Mouse (Mus musculus) ZHBTc4 (cell line): Measurements from ENCODE around the gene Lingo3.

ENCODE experiments used
- DNase-seq: peaks from one replicate; pipeline ENCODE4 v3.0.0-alpha.2; 2011; ENCODE audit warnings: low read depth, low spot score

Gene Lingo3

DNA sequence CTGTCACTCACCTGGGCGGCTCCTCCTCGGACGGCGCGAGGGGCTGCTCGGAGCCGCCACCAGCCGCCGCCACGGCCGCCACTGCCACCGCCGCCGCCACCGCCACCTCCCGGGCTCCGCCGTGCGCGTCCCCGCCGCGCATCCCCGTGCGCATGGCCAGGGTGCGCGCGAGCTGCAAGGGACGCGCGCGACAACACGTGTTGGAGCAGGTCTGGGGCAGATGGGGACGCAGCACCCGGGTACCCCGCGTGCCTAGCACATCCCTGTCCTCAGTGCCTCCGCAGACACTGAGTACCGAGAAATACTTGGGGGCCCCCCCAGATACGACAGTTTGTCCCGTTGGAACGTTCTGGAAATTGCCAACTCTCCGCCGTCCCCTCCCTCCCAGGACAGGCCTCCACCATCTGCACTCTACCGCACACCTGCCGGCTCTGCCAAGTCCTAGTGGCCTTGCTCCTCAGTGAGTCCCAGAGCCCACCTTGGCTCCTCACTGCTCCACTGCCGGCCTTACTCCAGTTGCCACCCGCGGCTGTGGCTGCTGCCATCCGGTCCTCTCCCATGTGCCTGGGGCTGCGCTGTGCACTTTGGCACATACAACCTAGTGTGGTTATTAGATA is at the start of gene Lingo3:
Lingo3 (minus strand) TSS at position 109 of the 617 bp plus-strand sequence.
- peak; percentile 66 for DNase-seq

GRCm38 (mm10) chr10:80887181-80887580 is 43.3 kb upstream of the Lingo3 start:
- DNase-seq, result no peak

DNA sequence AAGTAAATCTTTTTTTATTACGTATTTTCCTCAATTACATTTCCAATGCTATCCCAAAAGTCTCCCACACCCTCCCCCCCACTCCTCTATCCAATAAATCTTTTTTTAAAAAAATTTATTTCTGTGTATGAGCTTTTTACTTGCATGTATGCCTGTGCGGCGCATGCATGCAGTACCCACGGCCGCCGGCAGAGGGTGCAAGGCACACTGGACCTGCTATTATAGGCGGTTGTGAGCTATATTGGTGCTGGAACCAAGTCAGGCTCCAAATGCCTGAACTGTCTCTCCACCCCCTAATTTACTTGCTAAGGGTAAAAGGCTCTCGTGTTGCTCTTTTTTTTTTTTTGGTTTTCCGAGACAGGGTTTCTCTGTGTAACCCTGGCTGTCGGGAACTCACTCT is 37.5 kb upstream of the Lingo3 start:
- DNase-seq, result peak; percentile 90

DNA sequence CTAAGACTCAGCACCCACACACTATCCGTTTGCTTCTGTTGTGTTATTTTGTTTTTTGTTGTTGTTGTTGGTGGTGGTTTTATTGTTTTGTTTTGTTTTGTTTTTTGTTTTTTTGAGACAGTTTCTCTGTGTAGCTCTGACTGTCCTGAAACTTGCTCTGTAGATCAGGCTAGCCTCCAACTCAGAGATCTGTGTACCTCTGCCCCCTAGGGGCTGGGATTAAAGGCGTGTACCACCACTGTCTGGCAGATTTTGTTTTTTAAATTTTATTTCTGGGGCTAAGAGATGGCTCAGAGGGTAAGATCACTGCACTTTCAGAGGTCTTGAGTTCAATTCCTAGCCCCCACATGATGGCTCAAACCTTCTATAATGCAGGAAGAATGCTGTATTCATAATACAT is 37.1 kb upstream of the Lingo3 start:
- DNase-seq, result peak; percentile 50

DNA sequence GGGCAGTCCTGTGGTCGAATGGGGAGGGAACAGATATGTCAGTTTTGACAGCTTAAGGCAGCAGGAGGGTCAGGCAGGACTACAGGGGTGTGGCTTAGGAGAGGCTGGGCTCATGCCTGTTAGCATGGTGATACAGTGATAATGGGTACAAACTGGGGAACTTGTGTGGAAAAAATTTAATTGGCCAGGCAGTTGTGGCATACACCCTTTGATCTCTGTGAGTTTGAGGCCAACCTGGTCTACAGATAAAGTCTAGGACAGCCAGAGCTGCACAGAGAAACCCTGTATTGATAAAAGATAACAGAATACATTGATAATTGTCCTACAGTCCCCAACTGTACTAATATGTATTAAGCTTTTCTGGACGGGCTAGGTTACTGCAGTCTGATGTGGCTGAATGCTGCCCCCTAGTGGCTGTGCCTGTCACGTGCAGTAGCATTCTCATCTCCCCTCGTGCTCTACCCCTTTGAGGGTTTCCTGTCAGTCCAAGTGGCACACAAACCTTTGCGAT is 36.3 kb upstream of the Lingo3 start:
- peak; percentile 89 for DNase-seq

DNA sequence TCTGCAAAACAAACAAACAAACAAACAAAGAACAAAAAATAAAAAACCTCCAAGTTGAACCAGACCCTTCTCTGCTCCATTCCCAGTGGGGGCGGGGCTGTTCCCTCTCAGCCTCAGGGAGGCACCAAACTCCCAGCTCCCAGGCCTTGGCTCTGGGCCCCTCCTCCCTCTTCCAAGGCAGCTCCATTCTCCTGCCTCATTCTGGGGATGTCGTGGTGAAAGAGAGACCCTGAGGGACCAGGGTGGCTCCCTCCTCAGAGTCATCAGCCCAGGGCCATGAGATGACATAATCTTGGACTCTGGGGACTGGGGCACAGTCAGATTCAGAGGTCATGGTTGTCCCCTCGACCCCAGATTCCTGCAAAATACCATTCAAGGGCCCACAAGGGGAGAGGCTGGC is 32.8 kb upstream of the Lingo3 start:
- peak; percentile 61 for DNase-seq

DNA sequence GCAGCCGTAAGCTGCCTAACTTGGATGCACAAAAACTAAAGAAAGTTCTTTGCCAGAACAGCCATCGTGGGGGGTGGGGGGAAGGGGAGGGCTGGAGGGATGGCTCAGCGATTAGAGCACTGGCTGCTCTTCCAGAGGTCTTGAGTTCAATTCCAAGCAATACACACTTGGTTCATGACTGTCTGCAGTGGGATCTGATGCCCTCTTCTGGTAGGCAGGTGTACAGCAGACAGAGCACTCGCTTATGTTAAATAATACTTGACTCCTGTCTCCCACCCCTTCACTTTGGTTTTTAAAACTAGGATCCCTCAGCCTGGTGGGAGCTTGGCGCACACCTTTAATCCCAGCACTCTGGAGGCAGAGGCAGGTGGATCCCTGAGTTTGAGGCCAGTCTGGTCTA is 32.2 kb upstream of the Lingo3 start:
- peak; percentile 83 for DNase-seq

DNA sequence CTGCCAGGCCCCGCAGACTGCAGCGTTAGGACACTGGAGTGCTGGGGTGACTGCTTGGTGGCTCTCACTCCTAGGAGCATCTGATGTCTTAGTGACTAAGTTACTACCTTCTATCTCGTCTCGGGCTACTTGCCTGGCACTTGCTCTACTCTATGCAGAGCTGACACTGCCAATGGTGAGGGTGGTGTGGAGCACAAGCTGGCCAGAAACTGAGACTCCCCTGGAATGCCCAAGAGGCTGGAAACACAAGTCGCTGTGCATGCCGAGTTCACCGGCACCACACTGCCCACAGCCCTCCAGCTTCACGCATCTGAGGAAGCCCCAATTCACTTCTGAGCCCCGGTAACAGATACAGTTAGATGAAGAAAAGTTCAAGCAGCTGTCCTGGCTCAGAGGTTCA is 30.2 kb upstream of the Lingo3 start:
- no peak for DNase-seq

DNA sequence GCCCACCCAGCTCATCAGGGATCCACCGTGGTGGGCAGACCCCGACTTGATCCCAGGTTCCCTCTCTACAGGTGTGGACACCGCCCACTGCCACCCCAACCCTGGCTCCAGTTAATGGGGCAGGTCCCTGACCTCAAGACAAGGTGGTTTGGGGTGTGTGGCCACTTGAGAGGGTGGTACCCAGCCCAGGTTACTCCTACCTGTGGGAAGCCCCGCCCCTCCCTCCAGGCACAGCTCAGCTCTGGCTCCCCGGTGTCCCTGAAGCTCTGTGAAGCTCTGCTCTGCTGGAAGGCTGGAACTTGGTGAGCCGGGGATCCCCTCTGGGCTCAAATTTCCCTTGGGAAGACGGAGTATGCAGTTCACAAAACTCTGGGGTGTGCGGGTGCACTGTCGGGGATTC is 27.7 kb upstream of the Lingo3 start, which contains the start of gene Tmprss9:
Tmprss9 (plus strand) TSS at position 268 of the 400 bp plus-strand sequence.
- peak; percentile 25 for DNase-seq

DNA sequence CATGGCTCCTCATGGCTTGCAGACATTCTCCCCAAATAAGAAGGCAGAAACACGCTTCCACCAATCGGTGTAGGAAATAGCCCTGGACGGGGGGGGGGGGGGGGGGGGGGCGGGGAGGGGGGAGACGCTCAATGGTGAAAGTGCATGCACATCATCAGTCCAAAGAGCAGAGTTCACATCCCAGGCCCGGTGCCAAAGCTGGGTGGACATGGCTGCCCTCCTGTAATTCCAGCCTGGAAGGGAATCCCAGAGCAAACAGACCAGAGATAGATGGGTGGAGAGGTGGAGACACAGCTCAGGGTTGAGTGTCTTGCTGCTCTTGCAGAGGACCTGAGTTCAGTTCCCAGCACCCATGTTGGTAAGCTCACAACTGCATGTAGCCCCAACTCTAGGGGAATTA is 27.2 kb upstream of the Lingo3 start:
- DNase-seq, result no peak

DNA sequence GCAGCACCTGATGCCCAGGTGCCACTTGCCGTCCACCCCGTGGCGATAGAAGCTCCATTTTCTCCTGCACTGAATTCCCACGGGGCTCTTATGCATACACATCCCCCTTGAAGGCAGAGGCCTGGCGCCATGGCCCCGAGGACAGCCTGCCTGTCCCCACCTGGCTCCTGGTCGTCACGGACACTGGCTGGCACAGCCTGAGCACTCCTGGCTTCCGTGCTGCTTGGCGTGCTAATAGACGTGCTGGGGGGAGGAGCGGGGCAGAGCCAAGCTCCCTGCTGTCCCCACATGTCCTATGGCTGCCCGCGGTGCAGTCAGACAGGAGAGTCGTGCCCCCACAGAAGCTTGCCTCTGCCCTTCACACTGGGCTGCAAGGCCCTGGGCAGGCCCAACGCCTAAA is 20.6 kb upstream of the Lingo3 start:
- DNase-seq, result no peak

- DNase-seq, result no peak
Measured at GRCm38 (mm10) chr10:80862305-80862704, 18.5 kb upstream of the Lingo3 start.

- no peak for DNase-seq
Measured at GRCm38 (mm10) chr10:80858350-80858935, 14.6 kb upstream of the Lingo3 start.

DNA sequence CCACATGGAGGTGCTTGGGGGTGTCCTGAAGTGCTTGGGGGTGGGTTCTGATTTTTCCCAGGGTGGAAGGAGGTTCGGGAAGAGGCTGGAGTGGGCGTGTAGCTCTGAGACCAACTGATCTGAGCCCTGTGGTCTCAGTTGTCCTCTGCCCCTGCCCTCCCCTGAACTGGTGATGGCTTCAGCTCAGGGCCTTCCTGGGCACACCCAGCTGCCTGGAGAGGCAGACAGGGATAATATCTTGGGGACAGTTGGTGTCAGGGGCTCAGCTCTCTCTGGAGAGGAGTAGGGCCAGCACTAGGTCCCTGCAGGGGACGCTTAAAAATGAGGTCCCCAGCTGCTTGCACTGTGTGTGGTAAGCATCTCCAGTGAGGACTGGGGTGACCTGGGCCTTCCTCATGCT is 14.0 kb upstream of the Lingo3 start:
- DNase-seq, result no peak

- peak; percentile 75 for DNase-seq
Measured at GRCm38 (mm10) chr10:80857386-80857785, 13.5 kb upstream of the Lingo3 start.

DNA sequence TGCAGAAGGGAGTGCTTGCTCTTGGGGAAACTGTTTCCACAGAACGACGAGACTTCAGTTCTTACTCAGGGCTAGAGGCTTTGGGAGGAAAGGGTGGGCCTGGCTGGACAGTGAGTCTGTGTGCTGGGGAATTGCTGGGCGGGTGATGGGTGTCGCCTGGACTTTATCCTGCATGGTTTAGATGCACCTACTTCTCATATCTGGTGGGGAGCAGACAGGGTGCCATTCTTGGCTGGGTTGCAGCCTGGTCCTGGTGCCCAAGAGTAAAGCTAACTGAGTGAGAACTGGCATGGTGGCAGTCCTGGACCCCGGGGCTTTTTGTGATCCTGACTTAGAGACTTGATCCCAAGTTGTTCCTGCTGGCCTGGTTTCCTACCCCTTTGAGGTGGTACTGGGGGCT is 13.1 kb upstream of the Lingo3 start:
- DNase-seq, result no peak

- DNase-seq, result peak; percentile 44
Measured at GRCm38 (mm10) chr10:80856267-80856666, 12.4 kb upstream of the Lingo3 start.

DNA sequence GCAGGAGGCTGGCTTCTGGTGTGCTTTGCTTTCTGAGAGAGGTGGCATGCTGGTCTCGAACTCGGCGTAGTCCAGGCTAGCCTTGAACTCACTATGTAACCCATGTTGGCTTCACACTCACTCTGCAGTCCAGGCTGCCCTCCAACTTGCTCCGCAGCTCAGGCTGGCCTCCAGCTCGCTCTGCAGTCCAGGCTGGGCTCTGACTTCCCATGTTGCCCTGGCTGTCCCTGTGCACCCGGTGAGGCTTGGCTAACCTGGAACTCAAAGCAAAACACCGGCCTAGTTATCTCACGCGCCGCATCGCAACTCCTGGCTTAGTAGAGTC is 11.9 kb upstream of the Lingo3 start:
- DNase-seq, result peak; percentile 23

DNA sequence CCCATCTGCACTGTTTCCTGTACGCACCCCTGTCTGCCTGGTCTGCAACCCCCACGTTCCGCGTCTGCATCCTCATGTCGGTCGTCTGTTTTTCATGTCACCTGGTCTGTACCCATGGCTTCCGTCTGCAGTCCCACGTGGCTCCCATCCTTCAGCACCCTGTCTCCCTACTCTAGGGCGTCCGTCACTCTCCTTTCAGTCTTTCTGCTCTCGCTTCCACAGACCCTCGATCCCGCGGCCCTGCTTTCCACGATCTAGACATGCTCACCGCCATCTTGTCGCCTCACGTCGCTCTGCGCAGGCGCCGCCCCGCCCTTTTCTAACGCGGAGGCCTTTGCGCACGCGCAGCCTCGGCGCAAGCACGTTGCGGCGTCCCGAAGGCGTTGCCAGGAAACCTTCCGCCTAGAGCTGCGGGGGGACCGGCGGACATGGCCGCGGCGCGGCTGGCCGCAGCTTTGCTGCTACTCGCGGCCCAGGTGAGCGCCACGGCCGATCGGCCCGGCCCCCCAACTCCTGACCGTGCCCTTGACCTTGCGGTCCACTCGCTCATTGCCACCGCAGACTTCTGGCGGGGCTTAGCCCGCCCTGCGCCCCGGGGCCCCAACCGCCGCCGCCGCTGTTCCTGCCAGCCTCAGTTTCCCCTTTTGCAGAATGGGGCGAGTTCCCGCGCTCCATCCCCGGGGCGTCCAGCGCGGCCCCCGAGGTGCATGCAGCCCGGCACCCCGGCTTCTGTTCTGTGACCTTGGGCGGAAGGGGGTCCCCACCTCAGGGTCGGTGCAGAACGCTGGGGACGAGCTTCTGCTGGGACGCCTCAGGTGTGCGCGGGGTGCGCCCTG is 11.3 kb upstream of the Lingo3 start, which contains the start of the genes Lsm7 and Sppl2b:
Lsm7 (minus strand) TSS at position 297 of the 836 bp plus-strand sequence.
Sppl2b (plus strand) TSS at position 363 of the 836 bp plus-strand sequence.
- DNase-seq, result peak; percentile 97

DNA sequence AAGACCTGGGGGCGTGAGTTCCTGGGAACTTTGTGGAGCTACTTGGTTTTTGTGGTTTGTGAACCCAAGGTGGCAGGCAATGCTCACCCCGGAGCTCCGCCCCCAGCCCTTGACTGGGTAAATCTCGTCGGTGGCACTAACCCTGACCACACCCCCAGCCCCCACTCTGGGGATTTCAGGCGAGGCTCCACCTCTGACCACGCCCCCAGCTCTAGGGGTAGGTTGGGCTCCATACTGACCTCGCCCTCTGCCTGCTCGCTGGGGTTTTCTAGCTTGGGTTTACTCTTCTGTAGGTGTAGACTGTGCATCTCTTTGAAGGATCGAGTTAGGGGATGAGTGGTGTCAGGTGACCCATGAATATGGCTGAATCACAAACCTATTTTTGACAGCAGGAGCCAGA is 4.7 kb upstream of the Lingo3 start:
- DNase-seq, result peak; percentile 96

GRCm38 (mm10) chr10:80845732-80846131 is 1.9 kb upstream of the Lingo3 start:
- DNase-seq, result no peak

DNA sequence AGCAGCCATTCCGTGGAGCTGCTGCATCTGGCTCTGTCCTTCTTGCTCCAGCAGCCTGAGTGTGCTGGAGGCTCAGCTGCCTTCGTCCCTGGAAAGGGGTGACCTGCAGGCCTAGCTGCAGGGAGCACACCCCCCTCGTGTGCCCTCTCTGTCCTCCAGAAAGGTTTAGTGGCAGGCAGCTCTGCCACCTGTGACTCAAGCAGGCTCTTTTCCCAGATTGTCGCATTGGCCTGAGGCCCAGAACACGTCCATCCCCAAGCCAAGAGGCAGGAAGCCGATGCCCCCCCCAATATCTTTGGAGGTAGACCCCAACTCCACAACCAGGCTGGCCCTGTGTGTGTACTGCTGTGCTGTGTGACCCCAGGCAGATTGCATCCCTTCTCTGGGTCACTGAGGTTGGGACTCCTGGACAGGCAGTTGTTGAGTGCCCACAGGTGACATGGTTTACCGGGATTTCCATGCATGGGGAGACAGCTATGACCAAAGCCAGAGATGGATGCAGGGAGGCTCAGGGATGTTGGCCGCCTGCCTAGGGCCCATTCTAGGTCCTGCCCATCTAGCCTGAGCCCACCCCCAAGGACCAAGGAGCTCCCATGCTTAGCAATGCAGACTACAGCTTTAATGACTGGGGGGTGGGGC is 1.3 kb upstream of the Lingo3 start:
- DNase-seq, result no peak
